Mouse (Mus musculus) heart, adult 2 months (tissue): ENCODE results near the gene S100a2. TPM values are rescaled to one million over a fixed set of nuclear protein-coding genes. Genes with fewer than 3 reads are reported as not detected.

Experiments used
- DNase-seq, 2 experiments: peaks; one replicate each; pipeline ENCODE4 v3.0.0; 2021
- H3K27ac ChIP-seq: fragments of 200-600 bp; 2 replicates; pipeline ENCODE4 v1.8.1; 2022
- H3K27me3 ChIP-seq: fragments of 200-500 bp; 2 replicates; pipeline ENCODE4 v1.6.1; 2012; ENCODE audit warnings: mild to moderate bottlenecking, low read length, inconsistent platforms, mixed read lengths; ENCODE audit not compliant: control insufficient read depth, insufficient read depth
- H3K36me3 ChIP-seq: fragments of 200-500 bp; 2 replicates; pipeline ENCODE4 v1.6.1; 2012; ENCODE audit warnings: low read length, inconsistent platforms; ENCODE audit not compliant: control insufficient read depth, insufficient read depth
- H3K4me1 ChIP-seq: fragments of 200-500 bp; 2 replicates; pipeline ENCODE4 v1.6.1; 2011; ENCODE audit warnings: low read length; ENCODE audit not compliant: control insufficient read depth, insufficient read depth
- H3K4me3 ChIP-seq: fragments of 200-600 bp; 2 replicates; pipeline ENCODE4 v1.8.1; 2022
- H3K79me2 ChIP-seq: fragments of 200-500 bp; replicated peaks from 2 replicates; pipeline ENCODE4 v1.6.1; 2012; ENCODE audit warnings: mild to moderate bottlenecking, inconsistent platforms, low read length, moderate library complexity, mixed read lengths; ENCODE audit not compliant: control insufficient read depth, insufficient read depth
- H3K9ac ChIP-seq: fragments of 200-500 bp; 2 replicates; pipeline ENCODE4 v1.6.1; 2012; ENCODE audit warnings: low read depth, mild to moderate bottlenecking, control low read depth, inconsistent platforms, low read length, mixed read lengths
- CTCF ChIP-seq: fragments of 200-600 bp; IDR thresholded peaks from 2 replicates; pipeline ENCODE4 v1.8.1; 2022; ENCODE audit warnings: antibody characterized with exemption, mild to moderate bottlenecking, moderate library complexity
- EP300 ChIP-seq: fragments of 200-500 bp; IDR thresholded peaks from 2 replicates; pipeline ENCODE4 v1.6.1; 2011; ENCODE audit warnings: low read depth, low read length, control low read depth; ENCODE audit not compliant: insufficient read depth
- POLR2A ChIP-seq: fragments of 200-500 bp; IDR thresholded peaks from 2 replicates; pipeline ENCODE4 v1.6.1; 2011; ENCODE audit warnings: mild to moderate bottlenecking, low read depth, low read length, control low read depth; ENCODE audit not compliant: insufficient read depth
- WGBS: fragments of 180-500 bp; shearing (Covaris S2); methylation state at CpG from one replicate; pipeline ENCODE4 v1.1.7; 2018; 5-methylcytosine and 5-hydroxymethylcytosine counted together
- intact Hi-C: fragments of 180-260 bp; cut with DNase I; formaldehyde crosslinking; loops from one replicate; pipeline ENCODE4 v1.15.1; 2025
- polyA plus RNA-seq: library from polyadenylated mRNA; depleted of rRNA; stranded (reverse); fragments of >200 nt; gene quantifications from 2 replicates; pipeline ENCODE4 v1.2.3, GENCODE M21; 2012
- total RNA-seq, 2 experiments: library from RNA; stranded (reverse); gene quantifications; 2 replicates each; pipeline ENCODE4 v1.2.3; 2021

S100a2 gene
- total and polyA plus RNA-seq, 3 experiments: not detected

- TF ChIP-seq POLR2A: no peak
- TF ChIP-seq CTCF: no peak
- peak; percentile 63; the same call in 1 of the 2 replicates for TF ChIP-seq EP300
- H3K27ac ChIP-seq: peak overlapping the region; percentile 53
- WGBS: 23% methylated on average over 4 of the region's 4 CpGs
Measured at GRCm38 (mm10) chr3:90604416-90604815, 14.4 kb downstream of the S100a2 start.

GRCm38 (mm10) chr3:90605049-90605448, 15.0 kb downstream of the S100a2 start:
- WGBS: 93% methylated on average over 3 of the region's 3 CpGs
- no peak overlapping the region for H3K4me3 ChIP-seq

More at GRCm38 (mm10) chr3:90604416-90604815, 14.4 kb downstream of the S100a2 start:
- Histone ChIP-seq H3K4me1 (peaks cover 16% of the 10 kb centered on the region), H3K4me3 (no peak overlapping the region), H3K9ac (no peak overlapping the region), H3K79me2 (no peaks in the 10 kb centered on the region), H3K27me3 (no peaks in the 10 kb centered on the region), H3K36me3 (no peaks in the 10 kb centered on the region)
- intact Hi-C loops: no loop called here
- peak; percentile 88 for DNase-seq

GRCm38 (mm10) chr3:90605736-90606135, 15.7 kb downstream of the S100a2 start:
- H3K4me3 ChIP-seq: no peak overlapping the region
- intact Hi-C loops: no loop called here
- H3K79me2 ChIP-seq: no peaks in the 10 kb centered on the region
- 74% methylated on average over 2 of the region's 2 CpGs for WGBS
- H3K36me3 ChIP-seq: no peaks in the 10 kb centered on the region
- no peaks in the 10 kb centered on the region for H3K27me3 ChIP-seq
- no peak for DNase-seq
- peaks cover 12% of the 10 kb centered on the region for H3K4me1 ChIP-seq
- H3K9ac ChIP-seq: no peak overlapping the region
- H3K27ac ChIP-seq: no peak overlapping the region; the same call in 1 of the 2 replicates
- TF ChIP-seq POLR2A: no peak
- TF ChIP-seq CTCF: no peak
- TF ChIP-seq EP300: no peak

More at GRCm38 (mm10) chr3:90605049-90605448, 15.0 kb downstream of the S100a2 start:
- no peak for DNase-seq
- intact Hi-C loops: no loop called here
- no peaks in the 10 kb centered on the region for H3K79me2 ChIP-seq
- TF ChIP-seq POLR2A (no peak), EP300 (no peak), CTCF (no peak)
- H3K27me3 ChIP-seq: no peaks in the 10 kb centered on the region
- H3K27ac ChIP-seq: peak overlapping the region; percentile 53
- no peak overlapping the region for H3K9ac ChIP-seq
- H3K36me3 ChIP-seq: no peaks in the 10 kb centered on the region
- peaks cover 15% of the 10 kb centered on the region for H3K4me1 ChIP-seq

GRCm38 (mm10) chr3:90606185-90606584, 16.1 kb downstream of the S100a2 start:
- DNase-seq: peak in 1 of 2 experiments; percentile 56
- H3K79me2 ChIP-seq: no peaks in the 10 kb centered on the region
- H3K4me1 ChIP-seq: peaks cover 11% of the 10 kb centered on the region
- no peak overlapping the region for H3K9ac ChIP-seq
- no peak for TF ChIP-seq EP300
- TF ChIP-seq CTCF: no peak
- no peak for TF ChIP-seq POLR2A
- H3K27ac ChIP-seq: no peak overlapping the region; the same call in 1 of the 2 replicates
- no peaks in the 10 kb centered on the region for H3K36me3 ChIP-seq
- WGBS: 91% methylated on average over 6 of the region's 6 CpGs
- H3K27me3 ChIP-seq: no peaks in the 10 kb centered on the region
- no peak overlapping the region for H3K4me3 ChIP-seq
- intact Hi-C loops: no loop called here

GRCm38 (mm10) chr3:90607361-90607760, 17.3 kb downstream of the S100a2 start:
- Histone ChIP-seq H3K36me3 (no peaks in the 10 kb centered on the region), H3K27me3 (no peaks in the 10 kb centered on the region), H3K79me2 (no peaks in the 10 kb centered on the region), H3K4me3 (no peak overlapping the region), H3K27ac (no peak overlapping the region), H3K9ac (no peak overlapping the region), H3K4me1 (peaks cover 11% of the 10 kb centered on the region)
- intact Hi-C loops: no loop called here
- no peak for DNase-seq
- TF ChIP-seq EP300: no peak
- TF ChIP-seq POLR2A: no peak
- 0 out of 2 replicates have a peak, but pooled peaks have one; percentile 2 for TF ChIP-seq CTCF
- WGBS: 85% methylated on average over 3 of the region's 3 CpGs

- Histone ChIP-seq H3K27ac (no peak within 1 kb of the TSS), H3K36me3 (no peaks in the 10 kb centered on the region), H3K27me3 (no peaks in the 10 kb centered on the region), H3K4me1 (peaks cover 13% of the 10 kb centered on the region), H3K79me2 (no peaks in the 10 kb centered on the region), H3K9ac (no peak within 1 kb of the TSS), H3K4me3 (no peak within 1 kb of the TSS)
- TF ChIP-seq POLR2A (no peak), CTCF (no peak), EP300 (no peak)
- DNase-seq: no peak
- WGBS: 62% methylated on average over 3 of the region's 3 CpGs
- intact Hi-C loops: no loop called here
Measured at GRCm38 (mm10) chr3:90608223-90608622, 18.2 kb downstream of the S100a2 start, which contains the start of gene S100a5. Gene S100a5, plus strand, starts transcription at chr3:90608523.
